Mouse (Mus musculus): ENCODE results near the gene Ddi1. TPM values are rescaled to one million over a fixed set of nuclear protein-coding genes. Genes with fewer than 3 reads are reported as not detected.

The Ddi1 gene
- total RNA-seq, 2 experiments from 2014 or later: not detected

DNA sequence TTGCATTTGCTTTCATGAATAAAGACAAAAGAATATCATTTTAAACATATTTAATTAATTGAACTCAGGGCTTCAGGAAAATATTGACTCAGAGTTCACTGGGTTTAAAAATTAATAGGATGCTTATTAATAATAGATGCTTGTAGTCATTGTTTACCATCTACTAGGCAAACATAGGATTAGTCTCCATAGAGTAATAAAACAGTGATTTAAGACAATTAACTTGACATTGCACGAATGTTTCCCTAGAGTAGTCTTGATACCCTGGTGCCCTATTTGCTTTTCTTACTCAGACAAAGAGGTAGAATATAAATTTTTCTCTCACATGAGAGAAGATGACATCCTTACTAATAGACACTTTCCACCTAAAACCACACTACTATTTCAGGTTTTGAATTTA lies 52.1 kb downstream of the Ddi1 start:
- no peak for TF ChIP-seq CTCF (conservative IDR thresholded peaks at IDR 0.05)
- no peak overlapping the region for H3K4me3 ChIP-seq
- H3K27ac ChIP-seq: no peak overlapping the region
- no peak for DNase-seq (ENCODE audit: low spot score in 2 of 2)

DNA sequence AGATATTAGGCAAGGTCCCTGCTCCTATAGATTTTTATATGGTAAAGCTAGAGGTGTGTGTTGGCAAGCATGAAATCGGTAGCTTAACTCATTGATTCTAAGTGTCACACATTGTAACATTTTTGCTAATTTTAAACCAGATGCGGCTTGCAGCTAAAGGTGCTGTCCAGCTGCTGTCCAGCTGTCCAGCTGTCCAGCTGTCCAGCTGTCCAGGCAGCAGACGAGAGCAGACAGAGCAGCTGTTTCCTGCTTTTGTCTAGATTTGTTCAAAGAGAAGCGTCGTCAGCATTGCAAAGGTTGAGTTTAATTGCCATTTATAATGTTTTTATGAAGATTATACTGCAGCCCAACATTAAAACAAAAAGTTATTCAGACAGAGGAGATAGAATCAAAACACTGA lies 56.8 kb downstream of the Ddi1 start:
- no peak for TF ChIP-seq CTCF (conservative IDR thresholded peaks at IDR 0.05)
- Histone ChIP-seq H3K4me3 (no peak overlapping the region), H3K27ac (no peak overlapping the region)
- DNase-seq (ENCODE audit: low spot score in 2 of 2): no peak

Other genes starting within 250 kb of the Ddi1 start
- gene Pdgfd, start 101.3 kb downstream of the Ddi1 start, total RNA-seq (2021): 1 to 10 TPM; 4.0 to 4.1 TPM

Data from layer of hippocampus, adult 2 months (tissue).